Mouse (Mus musculus): Measurements from ENCODE around the gene Cdh4.

- no peak for TF ChIP-seq POLR2AphosphoS2 (IDR thresholded peaks at IDR 0.05; ENCODE audit: insufficient read length, low read depth)
- TF ChIP-seq MYOD1 (IDR thresholded peaks at IDR 0.05; ENCODE audit: control insufficient read depth in 1 of 3, insufficient read length in 2 of 3, low read depth in 2 of 3), result no peak
- no peak for TF ChIP-seq POLR2A (IDR thresholded peaks at IDR 0.05; ENCODE audit: insufficient read length, low read depth)
- TF ChIP-seq CEBPB (IDR thresholded peaks at IDR 0.05; ENCODE audit: insufficient read depth, poor library complexity, severe bottlenecking), result no peak
- no peak for TF ChIP-seq MYOG (IDR thresholded peaks at IDR 0.05; ENCODE audit: control insufficient read depth in 1 of 3, insufficient read depth in 1 of 3, insufficient read length in 2 of 3, low read depth in 2 of 3)
- TF ChIP-seq MAX (IDR thresholded peaks at IDR 0.05; ENCODE audit: low read depth), result no peak
- TF ChIP-seq E2F4 (IDR thresholded peaks at IDR 0.05; ENCODE audit: insufficient read depth), result no peak
- no peak for TF ChIP-seq SRF (IDR thresholded peaks at IDR 0.05; ENCODE audit: control insufficient read depth, insufficient read length, low read depth)
Observed at GRCm38 (mm10) chr2:179604746-179605145, 162.5 kb downstream of the Cdh4 start.

All from myocyte (in vitro differentiated cells).